Mouse (Mus musculus) kidney, postnatal 10 days (tissue): ENCODE measurements at regions not wholly inside any gene's neighbourhood (a gene's known extent, or its start where the extent isn't known, plus 50 kb on each side); places are given as distances from the start of the nearest gene placed in this dataset.

Source experiments
- DNase-seq: peaks from one replicate; pipeline ENCODE4 v3.0.0; 2021; ENCODE audit warnings: mixed read lengths

- DNase-seq = peak; percentile 23
These were observed 146.4 kb downstream of the Fndc1 start for GRCm38 (mm10) chr17:7680658-7681057.

- no peak for DNase-seq
These were observed 147.3 kb downstream of the Fndc1 start for GRCm38 (mm10) chr17:7679786-7680185.

GRCm38 (mm10) chr17:7678898-7679297 lies 148.2 kb downstream of the Fndc1 start:
- DNase-seq = peak; percentile 39

GRCm38 (mm10) chr17:7677796-7678195 lies 149.3 kb downstream of the Fndc1 start:
- DNase-seq = no peak

- no peak for DNase-seq
These were observed 149.8 kb downstream of the Fndc1 start for GRCm38 (mm10) chr17:7677301-7677700.

- no peak for DNase-seq
These were observed 150.3 kb downstream of the Fndc1 start for GRCm38 (mm10) chr17:7676776-7677175.

- DNase-seq = no peak
These were observed 152.6 kb downstream of the Fndc1 start for GRCm38 (mm10) chr17:7674511-7674910.

- no peak for DNase-seq
These were observed 159.3 kb downstream of the Fndc1 start for GRCm38 (mm10) chr17:7667826-7668225.

- DNase-seq = no peak
These were observed 160.2 kb downstream of the Fndc1 start for GRCm38 (mm10) chr17:7666781-7667398.

- no peak for DNase-seq
These were observed 160.9 kb downstream of the Fndc1 start for GRCm38 (mm10) chr17:7666207-7666606.

GRCm38 (mm10) chr17:7665686-7666085 lies 161.4 kb downstream of the Fndc1 start:
- no peak for DNase-seq

- DNase-seq = no peak
These were observed 162.9 kb downstream of the Fndc1 start for GRCm38 (mm10) chr17:7663896-7664880.

- no peak for DNase-seq
These were observed 170.6 kb downstream of the Fndc1 start for GRCm38 (mm10) chr17:7656503-7656902.

- no peak for DNase-seq
These were observed 171.1 kb downstream of the Fndc1 start for GRCm38 (mm10) chr17:7655966-7656365.

GRCm38 (mm10) chr17:7654064-7654564 lies 173.0 kb downstream of the Fndc1 start:
- peak; percentile 60 for DNase-seq

GRCm38 (mm10) chr17:7652037-7652436 lies 175.1 kb downstream of the Fndc1 start:
- no peak for DNase-seq

- DNase-seq = no peak
These were observed 176.7 kb downstream of the Fndc1 start for GRCm38 (mm10) chr17:7650417-7650816.

- DNase-seq = no peak
These were observed 182.1 kb downstream of the Fndc1 start for GRCm38 (mm10) chr17:7644857-7645481.

GRCm38 (mm10) chr17:7643640-7644039 lies 183.5 kb downstream of the Fndc1 start:
- DNase-seq = no peak

GRCm38 (mm10) chr17:7642442-7642887 lies 184.6 kb downstream of the Fndc1 start:
- peak; percentile 55 for DNase-seq

- peak; percentile 16 for DNase-seq
These were observed 192.8 kb downstream of the Fndc1 start for GRCm38 (mm10) chr17:7634291-7634664.

GRCm38 (mm10) chr17:7633382-7634290 lies 193.5 kb downstream of the Fndc1 start:
- DNase-seq = no peak
